Mouse (Mus musculus): ENCODE results near the gene Prdm8. TPM values are rescaled to one million over a fixed set of nuclear protein-coding genes. Genes with fewer than 3 reads are reported as not detected.

Prdm8 gene
- polyA plus RNA-seq (2015; fragmentation: Nextera tagmentation; extraction: Ambion mirVana): 3.5 and 3.8 TPM in 2 replicates

- under 1% methylated on average over 51 of the region's 51 CpGs for WGBS
- Histone ChIP-seq H3K36me3 (no peaks in the 10 kb centered on the region), H3K9ac (peak within 1 kb of the TSS; percentile 59), H3K4me1 (replicated peaks) (peaks cover 62% of the 10 kb centered on the region), H3K9me3 (no peaks in the 10 kb centered on the region), H3K4me2 (peak within 1 kb of the TSS; percentile 72), H3K27ac (replicated peaks) (peak within 1 kb of the TSS; percentile 70), H3K27me3 (peaks cover 70% of the 10 kb centered on the region), H3K4me3 (peak within 1 kb of the TSS; percentile 45)
- peak; percentile 91 for ATAC-seq (ENCODE audit: low read depth)
Observed at GRCm38 (mm10) chr5:98167180-98167824, at the start of gene Prdm8. Gene Prdm8 (plus strand): TSS chr5:98167198.

GRCm38 (mm10) chr5:98127074-98127473, 39.9 kb upstream of the Prdm8 start:
- no peaks in the 10 kb centered on the region for H3K4me1 ChIP-seq (replicated peaks)
- H3K4me2 ChIP-seq: no peak overlapping the region
- no peak overlapping the region for H3K9ac ChIP-seq
- no peak overlapping the region for H3K4me3 ChIP-seq
- no peaks in the 10 kb centered on the region for H3K36me3 ChIP-seq
- no peaks in the 10 kb centered on the region for H3K9me3 ChIP-seq
- WGBS: 85% methylated on average over 3 of the region's 3 CpGs
- H3K27ac ChIP-seq (replicated peaks): no peak overlapping the region
- no peak for ATAC-seq (ENCODE audit: low read depth)
- H3K27me3 ChIP-seq: no peaks in the 10 kb centered on the region

GRCm38 (mm10) chr5:98138545-98139296, 28.3 kb upstream of the Prdm8 start:
- no peak overlapping the region for H3K27ac ChIP-seq (replicated peaks)
- WGBS: 79% methylated on average over 14 of the region's 14 CpGs

GRCm38 (mm10) chr5:98139297-98139660, 27.7 kb upstream of the Prdm8 start:
- WGBS: 73% methylated on average over 3 of the region's 3 CpGs
- Histone ChIP-seq H3K4me3 (no peak overlapping the region), H3K27me3 (no peaks in the 10 kb centered on the region), H3K27ac (replicated peaks) (no peak overlapping the region), H3K4me1 (replicated peaks) (no peaks in the 10 kb centered on the region; the same call in 1 of the 2 replicates), H3K36me3 (no peaks in the 10 kb centered on the region), H3K9ac (no peak overlapping the region), H3K4me2 (no peak overlapping the region), H3K9me3 (no peaks in the 10 kb centered on the region)
- no peak for ATAC-seq (ENCODE audit: low read depth)

More at GRCm38 (mm10) chr5:98138545-98139296, 28.3 kb upstream of the Prdm8 start:
- no peak overlapping the region for H3K4me2 ChIP-seq
- no peaks in the 10 kb centered on the region for H3K9me3 ChIP-seq
- no peak overlapping the region for H3K9ac ChIP-seq
- no peak overlapping the region for H3K4me3 ChIP-seq
- no peaks in the 10 kb centered on the region; the same call in 1 of the 2 replicates for H3K4me1 ChIP-seq (replicated peaks)
- no peaks in the 10 kb centered on the region for H3K36me3 ChIP-seq
- no peak for ATAC-seq (ENCODE audit: low read depth)
- H3K27me3 ChIP-seq: no peaks in the 10 kb centered on the region

- Histone ChIP-seq H3K36me3 (no peaks in the 10 kb centered on the region), H3K27me3 (no peaks in the 10 kb centered on the region), H3K9ac (no peak overlapping the region), H3K27ac (replicated peaks) (no peak overlapping the region), H3K4me1 (replicated peaks) (no peaks in the 10 kb centered on the region), H3K4me3 (no peak overlapping the region), H3K4me2 (no peak overlapping the region), H3K9me3 (no peaks in the 10 kb centered on the region)
- WGBS: 81% methylated on average over 3 of the region's 3 CpGs
- no peak for ATAC-seq (ENCODE audit: low read depth)
Observed at GRCm38 (mm10) chr5:98146895-98147294, 20.1 kb upstream of the Prdm8 start.

GRCm38 (mm10) chr5:98166116-98166515, 882 bp upstream of the Prdm8 start:
- H3K27ac ChIP-seq (replicated peaks): peak overlapping the region; percentile 70
- peaks cover 65% of the 10 kb centered on the region for H3K27me3 ChIP-seq
- WGBS: 1% methylated on average over 15 of the region's 15 CpGs
- no peak for ATAC-seq (ENCODE audit: low read depth)
- no peaks in the 10 kb centered on the region for H3K9me3 ChIP-seq
- peak overlapping the region; percentile 3 for H3K4me3 ChIP-seq
- no peak overlapping the region for H3K9ac ChIP-seq
- peaks cover 53% of the 10 kb centered on the region for H3K4me1 ChIP-seq (replicated peaks)
- no peaks in the 10 kb centered on the region for H3K36me3 ChIP-seq
- H3K4me2 ChIP-seq: peak overlapping the region; percentile 72

- peak overlapping the region; percentile 59 for H3K9ac ChIP-seq
- no peak for ATAC-seq (ENCODE audit: low read depth)
- H3K9me3 ChIP-seq: no peaks in the 10 kb centered on the region
- under 1% methylated on average over 37 of the region's 37 CpGs for WGBS
- H3K4me3 ChIP-seq: peak overlapping the region; percentile 45
- H3K4me1 ChIP-seq (replicated peaks): peaks cover 70% of the 10 kb centered on the region
- peak overlapping the region; percentile 72 for H3K4me2 ChIP-seq
- H3K27ac ChIP-seq (replicated peaks): peak overlapping the region; percentile 68
- peaks cover 83% of the 10 kb centered on the region for H3K27me3 ChIP-seq
- no peaks in the 10 kb centered on the region for H3K36me3 ChIP-seq
Observed at GRCm38 (mm10) chr5:98168356-98169285, 1.6 kb downstream of the Prdm8 start.

GRCm38 (mm10) chr5:98169376-98170351, 2.7 kb downstream of the Prdm8 start:
- H3K4me2 ChIP-seq: peak overlapping the region; percentile 72
- no peaks in the 10 kb centered on the region for H3K36me3 ChIP-seq
- peak; percentile 32 for ATAC-seq (ENCODE audit: low read depth)
- peak overlapping the region; percentile 68 for H3K27ac ChIP-seq (replicated peaks)
- H3K4me1 ChIP-seq (replicated peaks): peaks cover 70% of the 10 kb centered on the region
- peak overlapping the region; percentile 45 for H3K4me3 ChIP-seq
- no peaks in the 10 kb centered on the region for H3K9me3 ChIP-seq
- H3K9ac ChIP-seq: peak overlapping the region; percentile 59
- peaks cover 84% of the 10 kb centered on the region for H3K27me3 ChIP-seq
- under 1% methylated on average over 30 of the region's 30 CpGs for WGBS

GRCm38 (mm10) chr5:98171651-98172230, 4.7 kb downstream of the Prdm8 start:
- 13% methylated on average over 9 of the region's 9 CpGs for WGBS
- no peak for ATAC-seq (ENCODE audit: low read depth)
- Histone ChIP-seq H3K4me3 (no peak overlapping the region), H3K9ac (no peak overlapping the region), H3K9me3 (no peaks in the 10 kb centered on the region), H3K4me2 (no peak overlapping the region), H3K4me1 (replicated peaks) (peaks cover 59% of the 10 kb centered on the region), H3K27ac (replicated peaks) (no peak overlapping the region), H3K27me3 (peaks cover 81% of the 10 kb centered on the region), H3K36me3 (no peaks in the 10 kb centered on the region)

GRCm38 (mm10) chr5:98172502-98173181, 5.6 kb downstream of the Prdm8 start:
- H3K27me3 ChIP-seq: peaks cover 83% of the 10 kb centered on the region
- ATAC-seq (ENCODE audit: low read depth): no peak
- H3K9ac ChIP-seq: no peak overlapping the region
- H3K36me3 ChIP-seq: no peaks in the 10 kb centered on the region
- no peaks in the 10 kb centered on the region for H3K9me3 ChIP-seq
- no peak overlapping the region for H3K27ac ChIP-seq (replicated peaks)
- WGBS: 8% methylated on average over 15 of the region's 15 CpGs
- H3K4me1 ChIP-seq (replicated peaks): peaks cover 50% of the 10 kb centered on the region
- no peak overlapping the region for H3K4me3 ChIP-seq
- H3K4me2 ChIP-seq: no peak overlapping the region

Data from neural tube, embryonic 13.5 days (tissue).